Mouse (Mus musculus) hindbrain, embryonic 13.5 days (tissue): ENCODE data around the gene Slc25a5. TPM values are rescaled to one million over a fixed set of nuclear protein-coding genes. Genes with fewer than 3 reads are reported as not detected.

ENCODE experiments used
- ATAC-seq: fragments of 200-750 bp; cut with Nextera tagmentation; 2 replicates; pipeline ENCODE4 v1.8.0; 2017; ENCODE audit warnings: moderate TSS enrichment; ENCODE audit not compliant: low FRiP score
- H3K27ac ChIP-seq: fragments of 300-500 bp; sonication (generic); 2 replicates; pipeline ENCODE4 v1.5.1; 2015; ENCODE audit warnings: inconsistent platforms, mild to moderate bottlenecking, moderate library complexity
- H3K27me3 ChIP-seq: fragments of 300-500 bp; sonication (generic); 2 replicates; pipeline ENCODE4 v1.6.1; 2015; ENCODE audit warnings: mild to moderate bottlenecking, inconsistent platforms
- H3K36me3 ChIP-seq: fragments of 300-500 bp; sonication (generic); 2 replicates; pipeline ENCODE4 v1.6.1; 2015; ENCODE audit warnings: mild to moderate bottlenecking, inconsistent platforms
- H3K4me1 ChIP-seq: fragments of 300-500 bp; sonication (generic); replicated peaks from 2 replicates; pipeline ENCODE4 v1.6.1; 2015; ENCODE audit warnings: inconsistent platforms
- H3K4me2 ChIP-seq: fragments of 300-500 bp; sonication (generic); 2 replicates; pipeline ENCODE4 v1.6.1; 2015; ENCODE audit warnings: inconsistent platforms, mild to moderate bottlenecking, moderate library complexity
- H3K4me3 ChIP-seq: fragments of 300-500 bp; sonication (generic); 2 replicates; pipeline ENCODE4 v1.5.1; 2015; ENCODE audit warnings: mild to moderate bottlenecking, inconsistent platforms
- H3K9ac ChIP-seq: fragments of 300-500 bp; sonication (generic); 2 replicates; pipeline ENCODE4 v1.6.1; 2015; ENCODE audit warnings: mild to moderate bottlenecking, inconsistent platforms
- H3K9me3 ChIP-seq: fragments of 300-500 bp; sonication (generic); 2 replicates; pipeline ENCODE4 v1.6.1; 2016; ENCODE audit warnings: inconsistent platforms
- WGBS: fragments of 180-500 bp; shearing (Covaris S2); methylation state at CpG from one replicate; pipeline ENCODE4 v1.1.7; 2015; 5-methylcytosine and 5-hydroxymethylcytosine counted together
- polyA plus RNA-seq: library from polyadenylated mRNA; unstranded; fragments of >200 nt; fragmentation: Nextera tagmentation; extraction: Ambion mirVana; gene quantifications from 2 replicates; pipeline ENCODE4 v1.2.1, GENCODE M21; 2015

The Slc25a5 gene
- polyA plus RNA-seq, 1 experiment from 2014 or later = 574 TPM

DNA sequence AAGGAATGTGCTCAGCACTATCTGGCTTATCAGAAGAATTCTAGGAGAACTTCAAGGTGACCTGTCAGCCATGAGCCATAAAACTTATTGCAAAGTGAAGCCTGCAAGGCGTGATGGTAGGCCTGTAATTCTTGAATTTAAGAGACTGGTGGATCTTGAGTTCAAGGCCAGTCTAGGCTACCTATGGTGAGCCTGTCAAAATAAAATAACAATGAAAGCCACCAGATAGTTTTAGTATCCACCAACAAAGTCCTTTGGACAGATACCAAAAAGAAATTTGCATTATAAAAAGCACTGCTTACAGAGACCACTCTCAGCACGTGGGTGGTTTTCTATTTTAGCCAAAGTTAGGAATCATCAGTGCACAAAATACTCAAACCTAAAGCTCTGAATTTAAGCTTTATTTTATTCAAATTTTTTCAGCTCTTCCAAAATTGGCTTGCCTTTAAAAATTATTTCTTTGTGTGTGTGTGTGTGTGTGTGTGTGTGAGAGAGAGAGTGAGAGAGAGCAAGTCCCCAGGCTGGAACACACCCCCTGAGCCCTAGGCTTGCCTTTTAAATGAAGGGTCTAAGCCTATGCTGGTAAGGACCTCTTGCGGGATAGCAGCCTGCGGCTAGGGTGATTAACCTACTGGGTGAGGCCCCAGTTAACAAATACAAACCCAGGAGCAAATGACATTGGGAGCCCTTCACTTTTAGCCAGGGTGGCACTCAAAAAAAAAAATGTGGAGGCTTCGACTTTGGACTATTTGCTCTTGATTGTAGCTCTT is 10.2 kb downstream of the Slc25a5 start:
- Histone ChIP-seq H3K27me3 (no peaks in the 10 kb centered on the region), H3K9me3 (no peaks in the 10 kb centered on the region), H3K4me1 (peaks cover 7% of the 10 kb centered on the region), H3K4me2 (no peak overlapping the region), H3K9ac (no peak overlapping the region), H3K36me3 (no peaks in the 10 kb centered on the region), H3K4me3 (no peak overlapping the region), H3K27ac (no peak overlapping the region)
- 51% methylated on average over 5 of the region's 5 CpGs for whole genome bisulfite sequencing
- ATAC-seq = no peak

DNA sequence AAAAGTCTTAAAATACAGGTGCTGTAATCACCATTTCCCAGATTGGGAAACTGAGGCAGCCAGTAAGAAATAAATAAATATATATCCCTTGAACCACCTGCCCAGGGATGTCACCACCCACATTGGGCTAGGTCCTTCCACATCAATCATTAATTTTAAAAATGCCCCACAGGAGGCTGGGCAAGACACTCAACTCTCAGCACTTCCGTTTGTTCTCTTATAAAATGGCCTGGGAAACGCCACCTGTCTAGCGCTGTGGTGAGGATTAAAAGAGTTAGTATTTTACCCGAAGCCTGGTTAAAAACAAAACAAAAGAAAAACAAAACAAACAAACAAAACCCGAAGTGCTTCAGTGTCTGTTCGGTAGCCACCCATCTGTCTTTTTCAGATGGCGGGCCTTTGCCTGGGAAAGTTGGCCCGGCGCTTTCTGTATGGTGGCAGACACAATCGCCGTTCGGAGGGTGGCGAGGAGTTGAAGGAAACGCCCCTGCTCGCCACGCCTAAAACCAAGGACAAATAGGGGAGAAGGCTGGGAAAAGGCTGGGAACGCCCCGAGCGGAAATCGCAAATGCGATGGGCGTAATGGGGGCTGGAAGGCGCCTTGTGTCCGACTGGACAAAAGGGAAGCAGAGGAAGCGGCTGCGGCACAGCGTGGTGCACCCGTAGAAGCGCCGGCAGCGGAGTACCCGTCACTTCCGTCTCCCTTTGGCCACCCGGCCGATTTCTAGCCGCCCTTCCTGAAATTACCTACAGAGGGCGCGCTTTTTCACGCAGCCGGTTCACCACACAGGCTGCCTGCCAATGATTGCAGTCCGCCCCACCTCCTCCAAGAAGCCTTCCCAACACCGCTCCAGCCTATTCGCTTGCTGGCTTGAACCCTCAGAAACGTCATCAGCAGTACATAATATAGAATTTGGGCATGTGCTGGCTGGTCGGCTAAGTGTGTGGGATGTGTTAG is 12.2 kb downstream of the Slc25a5 start:
- no peaks in the 10 kb centered on the region for H3K27me3 ChIP-seq
- peak overlapping the region; percentile 50 for H3K4me2 ChIP-seq
- H3K4me3 ChIP-seq = peak overlapping the region; percentile 36
- peak; percentile 89 for ATAC-seq
- peak overlapping the region; percentile 55 for H3K9ac ChIP-seq
- H3K4me1 ChIP-seq = peaks cover 7% of the 10 kb centered on the region
- H3K9me3 ChIP-seq = no peaks in the 10 kb centered on the region
- peak overlapping the region; percentile 85 for H3K27ac ChIP-seq
- 17% methylated on average over 44 of the region's 45 CpGs for WGBS
- no peaks in the 10 kb centered on the region for H3K36me3 ChIP-seq

DNA sequence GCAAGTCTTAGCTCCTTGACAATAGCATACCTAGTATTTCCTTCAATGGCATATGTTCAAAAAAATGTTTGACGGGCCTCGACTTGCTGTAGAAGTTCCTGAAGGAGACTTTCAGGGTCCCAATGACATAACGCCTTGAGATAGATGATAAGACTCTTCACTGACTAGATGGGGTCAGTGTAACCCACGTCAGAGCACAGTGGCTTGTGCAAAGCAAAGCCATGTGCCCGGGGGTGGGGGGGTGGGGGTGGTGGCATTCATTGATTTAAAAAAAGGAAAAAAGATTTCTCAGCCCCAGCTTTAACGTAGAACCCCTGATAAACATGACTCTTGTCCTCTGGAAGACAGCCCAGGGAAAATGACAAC is 12.8 kb downstream of the Slc25a5 start:
- Histone ChIP-seq H3K36me3 (no peaks in the 10 kb centered on the region), H3K27me3 (no peaks in the 10 kb centered on the region), H3K9ac (no peak overlapping the region; the same call in 1 of the 2 replicates), H3K9me3 (no peaks in the 10 kb centered on the region), H3K4me1 (peaks cover 7% of the 10 kb centered on the region), H3K4me3 (peak overlapping the region; percentile 36), H3K4me2 (peak overlapping the region; percentile 50), H3K27ac (peak overlapping the region; percentile 85)
- 59% methylated on average over 6 of the region's 6 CpGs for WGBS
- ATAC-seq = peak; percentile 44

DNA sequence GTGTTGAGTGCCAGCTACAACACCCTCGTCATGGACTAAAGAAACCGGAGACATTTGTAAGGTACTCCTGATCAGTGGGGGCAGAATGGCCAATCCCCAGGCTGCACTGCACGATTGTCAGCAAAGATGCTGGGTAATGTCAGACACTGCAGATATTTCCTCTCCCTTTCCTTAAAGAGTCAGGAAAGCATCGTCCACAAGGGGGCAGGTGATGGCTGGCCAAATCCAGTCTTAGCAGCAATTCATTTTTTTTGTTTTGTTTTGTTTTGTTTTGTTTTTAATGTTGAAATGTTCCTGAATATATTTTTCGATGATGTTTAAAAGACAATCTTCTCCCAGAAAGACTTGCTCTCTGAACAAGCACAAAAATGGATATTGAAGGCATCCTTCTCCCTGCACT is 15.9 kb downstream of the Slc25a5 start:
- no peak for ATAC-seq
- H3K27ac ChIP-seq = no peak overlapping the region
- no peaks in the 10 kb centered on the region for H3K27me3 ChIP-seq
- no peak overlapping the region for H3K4me2 ChIP-seq
- H3K36me3 ChIP-seq = no peaks in the 10 kb centered on the region
- H3K4me3 ChIP-seq = no peak overlapping the region
- no peak overlapping the region for H3K9ac ChIP-seq
- H3K4me1 ChIP-seq = peaks cover 12% of the 10 kb centered on the region
- H3K9me3 ChIP-seq = no peaks in the 10 kb centered on the region
- 47% methylated on average over 5 of the region's 5 CpGs for WGBS

DNA sequence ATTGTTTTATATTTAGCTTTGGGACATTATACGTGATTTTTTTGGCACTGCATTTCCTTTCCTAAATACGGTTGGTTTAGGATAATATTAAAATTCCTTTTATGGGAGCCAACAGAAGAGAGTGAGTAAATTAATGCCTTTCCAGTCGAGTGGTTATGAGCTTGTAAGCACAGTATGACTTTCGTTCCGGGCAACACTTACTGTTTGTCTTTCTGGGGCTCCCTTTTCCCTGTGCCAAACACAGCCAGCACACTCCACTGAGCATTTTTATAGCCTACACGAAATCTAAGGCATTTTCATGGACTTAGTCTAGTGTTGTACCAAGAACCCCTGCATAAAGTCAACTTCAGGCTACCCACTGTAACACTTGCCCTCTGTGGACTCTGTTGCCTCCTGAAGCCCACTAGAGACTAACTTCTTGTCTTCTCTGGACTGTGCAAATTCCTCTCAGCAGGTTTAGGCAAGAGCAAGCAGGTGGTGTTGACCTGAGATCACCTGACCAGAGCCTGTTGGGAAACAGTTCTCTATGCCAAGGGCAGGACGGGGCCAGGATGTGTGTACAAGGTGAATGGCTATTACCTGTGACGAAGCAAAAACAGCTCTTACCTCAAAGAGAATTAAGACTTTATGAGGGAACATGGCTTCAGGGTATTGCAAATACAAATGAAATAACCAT is 18.8 kb downstream of the Slc25a5 start:
- H3K27me3 ChIP-seq = no peaks in the 10 kb centered on the region
- H3K36me3 ChIP-seq = no peaks in the 10 kb centered on the region
- peaks cover 7% of the 10 kb centered on the region for H3K4me1 ChIP-seq
- no peaks in the 10 kb centered on the region for H3K9me3 ChIP-seq
- H3K4me2 ChIP-seq = no peak overlapping the region
- H3K4me3 ChIP-seq = no peak overlapping the region
- no peak overlapping the region for H3K27ac ChIP-seq
- H3K9ac ChIP-seq = no peak overlapping the region
- WGBS = 81% methylated on average over 8 of the region's 8 CpGs
- ATAC-seq = no peak

DNA sequence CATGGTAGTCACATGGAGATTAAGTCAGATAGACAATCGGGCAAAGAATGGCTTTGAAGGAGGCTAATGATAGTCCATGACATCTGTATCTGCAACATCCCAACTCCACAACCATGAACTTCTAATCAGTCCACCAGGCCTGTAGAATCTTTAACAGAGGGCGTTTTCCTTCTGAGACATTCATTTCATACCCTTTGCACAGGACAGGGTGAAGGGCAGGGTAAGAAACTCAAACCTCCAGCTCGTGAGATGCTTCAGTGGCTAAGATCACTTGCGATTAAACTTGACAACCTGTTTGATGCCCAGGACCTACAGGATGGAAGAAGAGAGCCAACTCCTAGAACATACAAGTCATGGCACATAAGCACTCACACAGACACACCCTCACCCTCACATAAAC is 19.6 kb downstream of the Slc25a5 start:
- no peak for ATAC-seq
- Histone ChIP-seq H3K9ac (no peak overlapping the region), H3K27ac (no peak overlapping the region), H3K4me3 (no peak overlapping the region), H3K4me2 (no peak overlapping the region), H3K27me3 (no peaks in the 10 kb centered on the region), H3K4me1 (peaks cover 7% of the 10 kb centered on the region), H3K36me3 (no peaks in the 10 kb centered on the region), H3K9me3 (no peaks in the 10 kb centered on the region)
- 92% methylated on average over 4 of the region's 4 CpGs for WGBS

DNA sequence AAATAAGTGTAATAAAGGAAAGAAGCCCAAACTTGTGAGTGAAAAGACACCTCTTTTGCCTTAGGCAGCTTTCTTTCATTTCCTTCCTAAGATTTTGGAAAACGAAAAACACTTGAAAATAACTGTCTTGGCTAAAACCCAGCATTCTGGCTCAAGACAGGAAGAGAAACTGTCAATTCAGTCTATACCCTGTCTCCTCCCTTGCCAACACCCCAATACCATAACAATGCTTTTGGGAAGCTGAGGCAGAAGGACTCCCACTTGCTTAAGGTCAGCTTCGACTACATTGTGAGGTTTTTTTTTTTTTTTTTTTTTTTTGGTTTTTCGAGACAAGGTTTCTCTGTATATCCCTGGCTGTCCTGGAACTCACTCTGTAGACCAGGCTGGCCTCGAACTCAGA is 20.0 kb downstream of the Slc25a5 start:
- Histone ChIP-seq H3K9ac (no peak overlapping the region), H3K9me3 (no peaks in the 10 kb centered on the region)

DNA sequence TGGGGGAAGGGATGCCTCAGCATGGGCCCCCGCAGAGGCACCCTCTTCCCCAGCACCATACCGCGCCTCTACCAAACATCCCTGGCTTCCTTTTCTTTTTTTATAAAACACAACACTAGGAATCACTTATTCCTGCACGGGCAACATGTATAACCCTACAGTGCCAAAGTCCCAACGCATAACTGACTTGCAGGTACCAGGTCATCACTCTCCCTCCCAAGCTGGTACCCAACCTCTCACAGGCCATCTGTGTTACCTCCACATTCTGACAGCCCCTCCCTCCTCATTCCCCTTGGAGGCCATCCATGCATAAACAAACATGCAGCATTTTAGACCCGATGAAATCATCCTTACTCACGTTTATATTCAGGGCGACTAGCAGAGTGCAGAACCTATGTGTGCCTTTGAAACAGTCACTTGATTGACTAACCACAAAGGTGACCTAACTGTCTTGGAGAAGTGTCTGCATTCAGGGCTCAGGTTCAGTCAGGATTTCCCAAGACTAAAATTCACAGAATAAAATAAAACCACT is 21.0 kb downstream of the Slc25a5 start:
- no peaks in the 10 kb centered on the region for H3K9me3 ChIP-seq
- peaks cover 7% of the 10 kb centered on the region for H3K4me1 ChIP-seq
- peak overlapping the region; percentile 12 for H3K4me3 ChIP-seq
- H3K36me3 ChIP-seq = no peaks in the 10 kb centered on the region
- no peaks in the 10 kb centered on the region for H3K27me3 ChIP-seq
- H3K4me2 ChIP-seq = peak overlapping the region; percentile 42
- ATAC-seq = no peak
- peak overlapping the region; percentile 89 for H3K27ac ChIP-seq
- 18% methylated on average over 8 of the region's 8 CpGs for WGBS
- H3K9ac ChIP-seq = no peak overlapping the region

More for the DNA sequence above, 20.0 kb downstream of the Slc25a5 start:
- no peak for ATAC-seq
- H3K27me3 ChIP-seq = no peaks in the 10 kb centered on the region
- H3K36me3 ChIP-seq = no peaks in the 10 kb centered on the region
- no peak overlapping the region for H3K4me3 ChIP-seq
- WGBS = 85% methylated on average over 4 of the region's 4 CpGs
- H3K4me2 ChIP-seq = no peak overlapping the region
- H3K4me1 ChIP-seq = peaks cover 7% of the 10 kb centered on the region
- no peak overlapping the region for H3K27ac ChIP-seq

DNA sequence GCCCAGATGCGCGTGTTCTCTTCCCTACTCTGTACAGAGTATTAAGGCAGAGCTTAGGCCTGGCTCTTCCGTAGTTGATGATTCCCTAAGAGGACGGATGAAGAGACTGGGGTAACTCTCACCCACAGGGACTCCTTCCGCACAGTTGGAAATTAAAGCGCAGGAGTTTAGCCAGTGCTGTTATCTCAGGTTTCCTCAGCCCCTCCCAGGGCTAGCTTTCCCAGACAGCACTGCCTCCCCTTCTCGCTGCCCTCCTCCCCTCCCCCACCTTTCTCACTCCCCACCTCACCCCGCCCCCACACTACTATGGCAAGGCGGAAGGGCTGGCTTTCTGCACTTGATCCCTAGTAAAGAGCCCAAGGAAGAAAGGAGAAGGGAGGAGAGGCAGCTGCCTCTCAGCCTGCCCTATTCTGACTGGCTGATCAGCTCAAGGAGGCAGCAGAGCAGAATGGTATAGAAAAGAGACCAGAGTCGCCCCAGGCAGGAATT is 21.5 kb downstream of the Slc25a5 start:
- H3K27ac ChIP-seq = peak overlapping the region; percentile 89
- H3K9ac ChIP-seq = peak overlapping the region; percentile 46; the same call in 1 of the 2 replicates
- H3K27me3 ChIP-seq = no peaks in the 10 kb centered on the region
- peak overlapping the region; percentile 12 for H3K4me3 ChIP-seq
- ATAC-seq = peak; percentile 78
- 18% methylated on average over 10 of the region's 10 CpGs for WGBS
- H3K4me1 ChIP-seq = peaks cover 7% of the 10 kb centered on the region
- no peaks in the 10 kb centered on the region for H3K36me3 ChIP-seq
- H3K9me3 ChIP-seq = no peaks in the 10 kb centered on the region
- peak overlapping the region; percentile 42 for H3K4me2 ChIP-seq

DNA sequence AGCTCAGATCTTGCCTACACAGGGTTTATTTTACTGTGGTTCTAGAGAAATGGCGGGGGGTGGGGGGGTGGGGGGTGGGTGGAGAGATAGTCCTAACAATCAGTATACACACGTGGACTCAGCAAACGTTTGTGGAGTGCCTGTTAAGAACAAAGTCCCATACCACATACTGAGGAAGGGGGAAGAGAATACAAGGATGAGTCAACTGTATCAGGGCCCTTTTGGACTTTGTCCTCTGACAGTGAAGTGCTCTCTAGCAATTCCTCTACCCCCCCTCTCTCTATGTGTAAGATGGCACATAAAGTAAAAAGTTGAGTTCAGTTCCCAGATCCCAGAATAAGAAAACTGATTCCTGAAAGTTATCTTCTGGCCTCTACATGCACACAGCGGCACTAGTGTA is 24.1 kb downstream of the Slc25a5 start:
- WGBS = 64% methylated on average over 4 of the region's 4 CpGs
- Histone ChIP-seq H3K27ac (no peak overlapping the region), H3K4me1 (peaks cover 7% of the 10 kb centered on the region), H3K36me3 (no peaks in the 10 kb centered on the region), H3K9me3 (no peaks in the 10 kb centered on the region), H3K9ac (no peak overlapping the region), H3K4me2 (no peak overlapping the region), H3K4me3 (no peak overlapping the region), H3K27me3 (no peaks in the 10 kb centered on the region)
- ATAC-seq = no peak

DNA sequence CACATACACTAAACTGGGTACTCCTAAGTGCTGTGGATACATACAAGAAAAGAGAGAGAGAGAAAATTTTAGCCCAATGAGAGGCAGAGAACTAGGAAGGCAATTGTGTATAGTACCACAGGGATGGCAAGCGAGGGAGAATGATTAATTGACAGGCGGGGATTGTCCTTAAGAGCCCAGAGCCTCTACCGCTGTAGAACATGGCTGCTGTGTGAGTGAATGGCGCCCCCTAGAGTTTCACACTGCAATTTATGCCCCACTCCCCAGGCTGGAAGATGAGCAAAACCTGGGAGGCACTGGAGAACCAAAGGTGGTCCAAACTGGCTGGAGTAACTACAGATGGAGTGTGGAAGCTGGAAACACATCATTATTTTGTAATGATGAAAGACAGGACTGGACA is 24.8 kb downstream of the Slc25a5 start:
- Histone ChIP-seq H3K9ac (no peak overlapping the region), H3K27ac (no peak overlapping the region), H3K9me3 (no peaks in the 10 kb centered on the region), H3K27me3 (no peaks in the 10 kb centered on the region), H3K4me3 (no peak overlapping the region), H3K36me3 (no peaks in the 10 kb centered on the region), H3K4me1 (peaks cover 7% of the 10 kb centered on the region), H3K4me2 (no peak overlapping the region)
- ATAC-seq = peak; percentile 63; the same call in 1 of the 2 replicates
- 11% methylated on average over 4 of the region's 4 CpGs for WGBS
